Mouse (Mus musculus): ENCODE measurements at regions not wholly inside any gene's neighbourhood (a gene's known extent, or its start where the extent isn't known, plus 50 kb on each side); places are given as distances from the start of the nearest gene placed in this dataset.

DNA sequence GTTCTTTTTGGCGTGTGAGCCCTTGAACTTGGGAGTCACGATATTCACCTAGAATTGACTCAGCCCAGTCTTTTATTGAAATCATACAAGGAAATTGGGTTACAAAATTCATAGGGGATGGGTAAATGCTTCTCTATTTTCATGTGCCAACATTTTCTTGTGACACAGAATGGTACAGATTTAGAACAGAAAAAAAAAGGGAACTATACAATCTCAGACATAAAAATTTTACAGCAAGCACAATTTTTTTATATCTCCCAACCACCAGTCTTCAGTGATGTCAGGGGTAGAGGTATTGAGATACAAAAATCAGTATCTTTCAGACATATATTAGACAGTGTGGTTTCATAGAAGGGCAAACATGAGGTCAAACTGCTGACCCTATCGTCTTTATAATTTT, 210.6 kb upstream of the Tle1 start:
- TF ChIP-seq CTCF (IDR thresholded peaks at IDR 0.05) (no peak), EP300 (IDR thresholded peaks at IDR 0.05) (no peak)

Data from lung, postnatal 0 days (tissue).